Mouse (Mus musculus): ENCODE results near the gene Gm1123. TPM values are rescaled to one million over a fixed set of nuclear protein-coding genes. Genes with fewer than 3 reads are reported as not detected.

The Gm1123 gene
- polyA plus RNA-seq, 1 experiment, result not detected

DNA sequence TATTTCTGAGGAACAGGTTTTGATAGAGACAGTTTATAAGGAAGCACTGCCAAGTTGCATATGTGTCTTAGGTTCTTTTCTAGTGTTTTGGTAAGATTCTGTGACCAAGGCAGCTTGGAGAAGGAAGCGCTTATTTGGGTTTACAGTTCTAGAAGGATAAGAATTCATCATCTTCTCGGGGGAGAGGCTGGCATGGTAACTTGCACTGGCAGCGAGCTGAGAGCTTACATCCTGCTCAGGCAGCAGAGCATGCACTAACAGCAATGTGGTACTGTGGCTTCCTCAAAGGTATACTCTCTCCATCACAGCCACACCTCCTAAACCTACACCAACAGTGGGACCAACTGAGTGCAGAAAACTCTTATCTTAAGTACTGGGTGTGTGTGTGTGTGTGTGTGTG, 18.8 kb downstream of the Gm1123 start:
- TF ChIP-seq CTCF (IDR thresholded peaks at IDR 0.05; ENCODE audit: extremely low read depth, insufficient read depth, low read length) (no peak), POLR2A (IDR thresholded peaks at IDR 0.05; ENCODE audit: extremely low read depth, insufficient read depth, low read length) (no peak)
- Histone ChIP-seq H3K4me3 (ENCODE audit: insufficient read depth, low read length) (no peak overlapping the region), H3K4me1 (ENCODE audit: control insufficient read depth, insufficient read depth, low read length) (no peaks in the 10 kb centered on the region)

DNA sequence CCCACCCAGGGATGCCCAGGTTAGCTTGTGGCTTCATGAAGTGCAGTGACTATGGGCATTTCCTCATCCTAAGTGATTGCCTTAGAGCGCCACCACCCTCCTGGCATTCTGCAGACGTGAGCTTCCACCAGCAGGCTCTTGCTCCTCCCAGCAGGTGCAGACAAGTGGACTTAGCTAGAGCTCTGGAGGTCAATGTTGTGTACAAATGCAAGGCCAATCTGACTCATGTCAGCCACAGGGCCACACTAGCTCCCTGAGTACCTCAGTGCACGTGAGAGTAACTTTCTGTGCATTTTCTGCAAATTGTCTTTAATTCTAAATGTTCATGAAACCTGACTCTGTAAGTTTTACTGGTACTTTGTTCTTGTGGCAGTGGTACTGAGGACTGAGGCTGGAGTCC, 19.2 kb downstream of the Gm1123 start:
- H3K4me1 ChIP-seq (ENCODE audit: control insufficient read depth, insufficient read depth, low read length), result no peaks in the 10 kb centered on the region
- TF ChIP-seq CTCF (IDR thresholded peaks at IDR 0.05; ENCODE audit: extremely low read depth, insufficient read depth, low read length) (no peak), POLR2A (IDR thresholded peaks at IDR 0.05; ENCODE audit: extremely low read depth, insufficient read depth, low read length) (no peak)
- H3K4me3 ChIP-seq (ENCODE audit: insufficient read depth, low read length), result no peak overlapping the region
- H3K27ac ChIP-seq (ENCODE audit: insufficient read depth, low read length), result no peak overlapping the region

More for the DNA sequence above, 18.8 kb downstream of the Gm1123 start:
- no peak overlapping the region for H3K27ac ChIP-seq (ENCODE audit: insufficient read depth, low read length)

- TF ChIP-seq CTCF (IDR thresholded peaks at IDR 0.05; ENCODE audit: extremely low read depth, insufficient read depth, low read length) (no peak), POLR2A (IDR thresholded peaks at IDR 0.05; ENCODE audit: extremely low read depth, insufficient read depth, low read length) (no peak)
- H3K27ac ChIP-seq (ENCODE audit: insufficient read depth, low read length), result no peak overlapping the region
- H3K4me3 ChIP-seq (ENCODE audit: insufficient read depth, low read length), result no peak overlapping the region
- H3K4me1 ChIP-seq (ENCODE audit: control insufficient read depth, insufficient read depth, low read length), result no peaks in the 10 kb centered on the region
These were observed 25.7 kb downstream of the Gm1123 start for GRCm38 (mm10) chr9:99009898-99010199.

DNA sequence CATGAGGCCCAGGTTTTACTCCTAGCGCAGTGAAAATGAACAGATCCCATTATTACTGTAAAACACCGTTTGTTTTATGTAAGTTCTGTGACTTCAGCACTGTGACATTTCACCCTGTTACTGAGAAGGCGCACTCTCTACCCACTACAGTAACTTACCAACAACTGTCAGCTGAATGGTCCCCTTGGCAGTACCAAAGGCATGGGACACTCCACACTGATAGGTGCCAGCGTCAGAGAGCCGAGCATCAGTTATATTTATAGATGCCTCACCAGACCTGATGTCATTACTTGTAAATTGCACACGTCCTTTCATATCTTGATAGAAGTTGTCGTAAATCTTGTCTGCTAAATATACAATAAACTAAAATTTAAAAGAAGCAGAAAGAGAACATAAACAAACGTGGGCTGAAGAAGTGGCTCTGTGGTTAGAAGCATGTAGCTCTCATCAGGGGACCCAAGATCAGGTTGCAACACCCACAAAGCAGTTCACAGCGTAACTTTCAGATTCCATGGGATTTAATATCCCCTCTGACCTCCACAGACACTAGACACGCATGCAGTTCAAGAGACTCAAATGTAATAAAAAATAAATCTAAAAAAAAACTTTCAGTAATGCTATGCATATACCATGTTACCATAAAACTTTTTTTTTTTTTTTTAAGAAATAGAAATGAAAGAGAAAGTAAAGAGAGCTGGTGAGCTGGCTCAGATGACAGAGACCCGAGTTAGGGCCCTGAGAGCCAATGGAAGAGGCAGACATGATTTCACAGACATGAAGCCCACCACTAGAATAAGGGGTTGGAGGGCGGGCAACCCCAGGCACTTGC, 26.2 kb downstream of the Gm1123 start:
- Histone ChIP-seq H3K4me1 (ENCODE audit: control insufficient read depth, insufficient read depth, low read length) (no peaks in the 10 kb centered on the region), H3K27ac (ENCODE audit: insufficient read depth, low read length) (no peak overlapping the region), H3K4me3 (ENCODE audit: insufficient read depth, low read length) (no peak overlapping the region)
- TF ChIP-seq CTCF (IDR thresholded peaks at IDR 0.05; ENCODE audit: extremely low read depth, insufficient read depth, low read length), result no peak
- no peak for TF ChIP-seq POLR2A (IDR thresholded peaks at IDR 0.05; ENCODE audit: extremely low read depth, insufficient read depth, low read length)

- TF ChIP-seq POLR2A (IDR thresholded peaks at IDR 0.05; ENCODE audit: extremely low read depth, insufficient read depth, low read length) (no peak), CTCF (IDR thresholded peaks at IDR 0.05; ENCODE audit: extremely low read depth, insufficient read depth, low read length) (no peak)
- no peak overlapping the region for H3K27ac ChIP-seq (ENCODE audit: insufficient read depth, low read length)
- H3K4me3 ChIP-seq (ENCODE audit: insufficient read depth, low read length), result no peak overlapping the region
- no peaks in the 10 kb centered on the region for H3K4me1 ChIP-seq (ENCODE audit: control insufficient read depth, insufficient read depth, low read length)
These were observed 34.2 kb downstream of the Gm1123 start for GRCm38 (mm10) chr9:99001326-99001725.

DNA sequence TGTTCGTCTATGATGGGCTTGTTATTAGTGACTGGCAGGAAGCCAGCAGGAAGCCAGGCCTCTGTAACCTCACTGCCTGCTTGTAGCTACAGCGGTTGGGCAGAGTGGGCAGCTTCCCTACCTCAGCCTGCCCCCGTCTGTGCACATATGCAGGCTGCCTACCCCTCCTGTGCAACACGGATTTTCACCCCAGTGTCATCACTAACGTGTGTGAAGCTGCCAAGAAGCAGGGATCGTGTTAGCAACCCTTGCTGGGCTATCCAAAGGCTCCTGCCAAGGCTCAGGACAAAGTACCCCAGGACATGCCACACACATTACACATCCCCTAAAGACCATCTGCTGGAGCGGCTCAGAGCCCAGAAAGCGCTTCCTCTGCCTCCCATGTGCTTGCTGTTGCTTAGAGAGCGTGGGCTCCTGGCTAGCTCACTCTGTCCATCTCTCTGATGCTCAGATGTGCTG, 35.6 kb downstream of the Gm1123 start:
- H3K4me3 ChIP-seq (ENCODE audit: insufficient read depth, low read length), result no peak overlapping the region
- no peaks in the 10 kb centered on the region for H3K4me1 ChIP-seq (ENCODE audit: control insufficient read depth, insufficient read depth, low read length)
- TF ChIP-seq POLR2A (IDR thresholded peaks at IDR 0.05; ENCODE audit: extremely low read depth, insufficient read depth, low read length), result no peak
- no peak for TF ChIP-seq CTCF (IDR thresholded peaks at IDR 0.05; ENCODE audit: extremely low read depth, insufficient read depth, low read length)
- no peak overlapping the region for H3K27ac ChIP-seq (ENCODE audit: insufficient read depth, low read length)

DNA sequence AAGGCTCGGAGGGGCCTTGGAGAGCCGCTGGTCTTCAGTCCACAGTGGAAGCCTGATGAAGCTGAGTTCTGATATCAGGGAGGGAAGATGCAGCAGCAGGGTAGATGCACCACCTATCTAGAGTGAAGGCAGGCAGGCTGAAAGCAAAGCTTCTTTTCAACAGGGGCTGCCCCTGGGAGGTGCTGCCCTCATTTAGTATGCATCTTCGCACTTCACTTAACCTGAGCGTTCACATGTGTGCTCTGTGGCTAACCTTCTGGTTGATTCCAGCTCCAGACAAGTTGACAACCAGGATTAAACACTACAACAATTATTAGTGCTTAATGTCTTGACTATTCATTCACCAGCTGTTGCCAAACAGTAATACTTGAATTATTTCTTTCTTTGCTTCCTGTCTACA, 41.4 kb downstream of the Gm1123 start:
- Histone ChIP-seq H3K4me1 (ENCODE audit: control insufficient read depth, insufficient read depth, low read length) (no peaks in the 10 kb centered on the region), H3K4me3 (ENCODE audit: insufficient read depth, low read length) (no peak overlapping the region), H3K27ac (ENCODE audit: insufficient read depth, low read length) (no peak overlapping the region)
- TF ChIP-seq CTCF (IDR thresholded peaks at IDR 0.05; ENCODE audit: extremely low read depth, insufficient read depth, low read length), result no peak
- TF ChIP-seq POLR2A (IDR thresholded peaks at IDR 0.05; ENCODE audit: extremely low read depth, insufficient read depth, low read length), result no peak

GRCm38 (mm10) chr9:98987131-98987530, 48.4 kb downstream of the Gm1123 start:
- H3K4me3 ChIP-seq (ENCODE audit: insufficient read depth, low read length), result peak overlapping the region; percentile 85
- H3K27ac ChIP-seq (ENCODE audit: insufficient read depth, low read length), result no peak overlapping the region
- H3K4me1 ChIP-seq (ENCODE audit: control insufficient read depth, insufficient read depth, low read length), result no peaks in the 10 kb centered on the region
- TF ChIP-seq CTCF (IDR thresholded peaks at IDR 0.05; ENCODE audit: extremely low read depth, insufficient read depth, low read length), result no peak
- no peak for TF ChIP-seq POLR2A (IDR thresholded peaks at IDR 0.05; ENCODE audit: extremely low read depth, insufficient read depth, low read length)

GRCm38 (mm10) chr9:98986476-98987096, 48.9 kb downstream of the Gm1123 start:
- peak overlapping the region; percentile 85 for H3K4me3 ChIP-seq (ENCODE audit: insufficient read depth, low read length)
- no peak for TF ChIP-seq POLR2A (IDR thresholded peaks at IDR 0.05; ENCODE audit: extremely low read depth, insufficient read depth, low read length)
- no peaks in the 10 kb centered on the region for H3K4me1 ChIP-seq (ENCODE audit: control insufficient read depth, insufficient read depth, low read length)
- no peak overlapping the region for H3K27ac ChIP-seq (ENCODE audit: insufficient read depth, low read length)

Measured in cortical plate, adult 2 months (tissue).